Mouse (Mus musculus) CH12.LX (cell line): ENCODE data around the gene Nkap. TPM values are rescaled to one million over a fixed set of nuclear protein-coding genes. Genes with fewer than 3 reads are reported as not detected.
A peak's percentile ranks its signal among the peaks of the same experiment; 100 is the strongest.

Experiments used
- DNase-seq: peaks from one replicate; pipeline ENCODE4 v3.0.0-alpha.2; 2013; ENCODE audit errors: extremely low read depth
- H3K27ac ChIP-seq: 2 replicates; pipeline ENCODE4 v1.5.1; 2012; ENCODE audit warnings: low read depth, mild to moderate bottlenecking, control low read depth, moderate library complexity; ENCODE audit not compliant: insufficient read depth
- H3K27me3 ChIP-seq: replicated peaks from 2 replicates; pipeline ENCODE3; 2012; ENCODE audit warnings: inconsistent platforms
- H3K36me3 ChIP-seq, 2 experiments: replicated peaks in 1 of 2; 2 replicates each; pipeline versions ENCODE3 to v1.6.1; 2012; ENCODE audit warnings: inconsistent platforms in 1 of 2, low read length in 1 of 2, mild to moderate bottlenecking in 1 of 2, mixed read lengths in 1 of 2, moderate library complexity in 1 of 2; ENCODE audit not compliant: control insufficient read depth in 1 of 2, insufficient read depth in 1 of 2
- H3K4me1 ChIP-seq, 2 experiments: 2 replicates each; pipeline ENCODE4 v1.6.1; 2012; ENCODE audit warnings: inconsistent platforms in 1 of 2, moderate library complexity in 1 of 2; ENCODE audit not compliant: insufficient read depth in 2 of 2, control insufficient read depth in 1 of 2
- H3K4me2 ChIP-seq: 2 replicates; pipeline ENCODE4 v1.6.1; 2012; ENCODE audit warnings: low read depth, mild to moderate bottlenecking, control low read depth; ENCODE audit not compliant: poor library complexity, insufficient read depth, severe bottlenecking
- H3K4me3 ChIP-seq, 3 experiments: fragments of 150-350 bp in 1 of 3; sonication (generic) in 1 of 3; replicated peaks in 1 of 3; 2 replicates each; pipeline versions ENCODE3 to v1.5.1; 2011 to 2012; ENCODE audit warnings: low read depth in 2 of 3, low read length in 2 of 3, mild to moderate bottlenecking in 2 of 3, moderate library complexity in 2 of 3, control low read depth in 1 of 3, improper control_type of control experiment in 1 of 3, inconsistent platforms in 1 of 3, mixed read lengths in 1 of 3; ENCODE audit not compliant: poor library complexity in 1 of 3
- H3K79me2 ChIP-seq: replicated peaks from 2 replicates; pipeline ENCODE4 v1.6.1; 2012; ENCODE audit warnings: mild to moderate bottlenecking, moderate library complexity; ENCODE audit not compliant: control insufficient read depth, poor library complexity, insufficient read depth, severe bottlenecking; ENCODE audit errors: extremely low read depth
- H3K9ac ChIP-seq: 2 replicates; pipeline ENCODE4 v1.6.1; 2012; ENCODE audit warnings: low read depth, mild to moderate bottlenecking, control low read depth, moderate library complexity; ENCODE audit not compliant: insufficient read depth
- H3K9me3 ChIP-seq: replicated peaks from 2 replicates; pipeline ENCODE3; 2012; ENCODE audit warnings: low read length, inconsistent platforms, mixed read lengths
- BHLHE40 ChIP-seq: IDR thresholded peaks from 2 replicates; pipeline ENCODE4 v1.6.1; 2011; ENCODE audit warnings: mild to moderate bottlenecking, low read depth, low read length, improper control_type of control experiment
- CHD1 ChIP-seq: IDR thresholded peaks from 2 replicates; pipeline ENCODE4 v1.6.1; 2012; ENCODE audit warnings: low read depth, low read length, improper control_type of control experiment, inconsistent platforms
- CTCF ChIP-seq, 2 experiments: IDR thresholded peaks in 1 of 2; conservative IDR thresholded peaks in 1 of 2; 2 replicates each; pipeline ENCODE4 v1.5.1; 2011 to 2012; ENCODE audit warnings: low read depth in 2 of 2, low read length in 2 of 2, improper control_type of control experiment in 1 of 2, inconsistent platforms in 1 of 2, mild to moderate bottlenecking in 1 of 2, moderate library complexity in 1 of 2
- ELF1 ChIP-seq: IDR thresholded peaks from 2 replicates; pipeline ENCODE4 v1.6.1; 2014; ENCODE audit warnings: low read depth, mild to moderate bottlenecking, inconsistent platforms, low read length, improper control_type of control experiment
- HCFC1 ChIP-seq: IDR thresholded peaks from 2 replicates; pipeline ENCODE4 v1.6.1; 2012; ENCODE audit warnings: low read depth, mild to moderate bottlenecking, inconsistent platforms, low read length, improper control_type of control experiment
- KAT2A ChIP-seq: IDR thresholded peaks from 2 replicates; pipeline ENCODE4 v1.6.1; 2012; ENCODE audit warnings: low read length, improper control_type of control experiment, inconsistent platforms; ENCODE audit not compliant: insufficient replicate concordance
- MAFK ChIP-seq: IDR thresholded peaks from 2 replicates; pipeline ENCODE4 v1.6.1; 2011; ENCODE audit warnings: low read length, improper control_type of control experiment; ENCODE audit not compliant: insufficient replicate concordance
- MXI1 ChIP-seq: IDR thresholded peaks from 2 replicates; pipeline ENCODE4 v1.6.1; 2011; ENCODE audit warnings: mild to moderate bottlenecking, low read depth, low read length, improper control_type of control experiment
- MYC ChIP-seq: IDR thresholded peaks from 2 replicates; pipeline ENCODE4 v1.6.1; 2011; ENCODE audit warnings: low read depth, mild to moderate bottlenecking, improper control_type of control experiment, low read length
- NRF1 ChIP-seq: IDR thresholded peaks from 2 replicates; pipeline ENCODE4 v1.6.1; 2014; ENCODE audit warnings: low read depth, mild to moderate bottlenecking, inconsistent platforms, low read length, improper control_type of control experiment, moderate library complexity
- POLR2A ChIP-seq: IDR thresholded peaks from 2 replicates; pipeline ENCODE4 v1.6.1; 2011; ENCODE audit warnings: low read depth, mild to moderate bottlenecking, improper control_type of control experiment, low read length
- SIN3A ChIP-seq: IDR thresholded peaks from 2 replicates; pipeline ENCODE4 v1.6.1; 2012; ENCODE audit warnings: low read length, improper control_type of control experiment, inconsistent platforms
- TBP ChIP-seq: conservative IDR thresholded peaks from 2 replicates; pipeline ENCODE4 v1.6.1; 2011; ENCODE audit warnings: low read depth, low read length, improper control_type of control experiment
- TCF12 ChIP-seq: IDR thresholded peaks from 2 replicates; pipeline ENCODE4 v1.6.1; 2014; ENCODE audit warnings: low read depth, mild to moderate bottlenecking, inconsistent platforms, low read length, improper control_type of control experiment
- UBTF ChIP-seq: IDR thresholded peaks from 2 replicates; pipeline ENCODE4 v1.6.1; 2012; ENCODE audit warnings: low read depth, mild to moderate bottlenecking, inconsistent platforms, low read length, improper control_type of control experiment, moderate library complexity
- dilution Hi-C: fragments of 300-500 bp; cut with MboI; formaldehyde crosslinking; loops from 2 replicates; pipeline ENCODE4 v1.14.3; 2020; ENCODE audit warnings: low sequenced_read_pairs; ENCODE audit not compliant: extremely low pct_unique_long_range_greater_than_20kb, extremely low pct_ligation_motif_present
- in situ Hi-C: fragments of 300-500 bp; cut with MboI; formaldehyde crosslinking; loops from 3 replicates; pipeline ENCODE4 v1.14.3; 2019; ENCODE audit warnings: low sequenced_read_pairs, low pct_ligation_motif_present, low pct_unique_long_range_greater_than_20kb, mixed read lengths
- polyA plus RNA-seq: library from polyadenylated mRNA; unstranded; fragments of >175 nt; gene quantifications from 2 replicates; pipeline ENCODE4 v1.2.1, GENCODE M21; 2012; ENCODE audit warnings: low read depth; ENCODE audit not compliant: insufficient read length
- total RNA-seq, 2 experiments: library from RNA; depleted of rRNA; stranded (reverse); fragments of 300-350 nt in 1 of 2; fragments of >200 nt in 1 of 2; gene quantifications; 2 replicates each; pipeline ENCODE4 v1.2.3; 2012 to 2014

Nkap gene
- total and polyA plus RNA-seq, 3 experiments, result 11.6 to 28.2 (median 19.4) TPM

GRCm38 (mm10) chrX:37190755-37191104 lies 64.1 kb downstream of the Nkap start:
- no peak for DNase-seq
- Histone ChIP-seq H3K4me3 (peak overlapping the region; percentile 65 to 77 (median 75)), H3K4me1 (peaks cover 0 to 3% of the 10 kb centered on the region in 2 experiments; a peak in 1 of 4 replicates), H3K27me3 (no peaks in the 10 kb centered on the region), H3K9me3 (no peaks in the 10 kb centered on the region), H3K4me2 (peak overlapping the region; percentile 39; the same call in 1 of the 2 replicates), H3K79me2 (peaks cover 12% of the 10 kb centered on the region), H3K36me3 (peaks cover 10 to 21% of the 10 kb centered on the region in 2 experiments), H3K27ac (no peak overlapping the region), H3K9ac (peak overlapping the region; percentile 70)
- in situ Hi-C loops (no loop called here), dilution Hi-C loops (no loop called here)
- TF ChIP-seq MXI1 (no peak), CHD1 (no peak)

GRCm38 (mm10) chrX:37191105-37191743 lies 64.6 kb downstream of the Nkap start, which contains the start of the genes Ndufa1 and Rnf113a1:
Ndufa1 (minus strand) TSS chrX:37191163.
Rnf113a1 (plus strand) TSS chrX:37191245.
- Histone ChIP-seq H3K4me1 (peaks cover 0 to 3% of the 10 kb centered on the region in 2 experiments; a peak in 1 of 4 replicates), H3K36me3 (peaks cover 10 to 21% of the 10 kb centered on the region in 2 experiments), H3K9ac (peak within 1 kb of the TSS; percentile 70), H3K27ac (peak within 1 kb of the TSS; percentile 46), H3K9me3 (no peaks in the 10 kb centered on the region), H3K4me2 (peak within 1 kb of the TSS; percentile 50), H3K79me2 (peaks cover 12% of the 10 kb centered on the region), H3K4me3 (peak within 1 kb of the TSS; percentile 65 to 77 (median 75)), H3K27me3 (no peaks in the 10 kb centered on the region)
- TF ChIP-seq MYC (no peak), KAT2A (peak; percentile 58; the same call in 1 of the 2 replicates), POLR2A (peak; percentile 71), SIN3A (peak; percentile 94), HCFC1 (peak; percentile 83), TBP (0 out of 2 replicates have a peak, but pooled peaks have one; percentile 52), MAFK (no peak), UBTF (0 out of 2 replicates have a peak, but pooled peaks have one; percentile 23), NRF1 (no peak), CTCF (conservative IDR thresholded peaks at IDR 0.05 in 1 of 2, IDR thresholded peaks at IDR 0.05 in 1 of 2; ENCODE audit: low read depth in 2 of 2, low read length in 2 of 2) (no peak), BHLHE40 (peak; percentile 19; the same call in 1 of the 2 replicates), ELF1 (peak; percentile 89), MXI1 (peak; percentile 84; the same call in 1 of the 2 replicates), TCF12 (peak; percentile 34; the same call in 1 of the 2 replicates), CHD1 (no peak)
- dilution Hi-C loops (no loop called here), in situ Hi-C loops (no loop called here)
- peak; percentile 68 for DNase-seq
